Mouse (Mus musculus) left cerebral cortex, postnatal 36 days (tissue): Measurements from ENCODE around the gene Rfxap. TPM values are rescaled to one million over a fixed set of nuclear protein-coding genes. Genes with fewer than 3 reads are reported as not detected.
A peak's percentile ranks its signal among the peaks of the same experiment; 100 is the strongest.
"Not testable (repeated sequence)": the region's sequence is repeated elsewhere in the genome, so short reads cannot be mapped to it uniquely, and the experiment has no call there.

Source experiments
- DNase-seq, 2 experiments: peaks; one replicate each; pipeline ENCODE4 v3.0.0; 2021 to 2022; ENCODE audit warnings: low spot score in 2 of 2, mixed read lengths in 1 of 2
- intact Hi-C: fragments of 180-260 bp; cut with DNase I; formaldehyde crosslinking; loops from one replicate; pipeline ENCODE4 v1.15.1; 2025
- total RNA-seq, 2 experiments: library from RNA; stranded (reverse); gene quantifications; 2 replicates each; pipeline ENCODE4 v1.2.3; 2021

The Rfxap gene
- total RNA-seq, 2 experiments from 2014 or later = 47.1 to 50.2 TPM

DNA sequence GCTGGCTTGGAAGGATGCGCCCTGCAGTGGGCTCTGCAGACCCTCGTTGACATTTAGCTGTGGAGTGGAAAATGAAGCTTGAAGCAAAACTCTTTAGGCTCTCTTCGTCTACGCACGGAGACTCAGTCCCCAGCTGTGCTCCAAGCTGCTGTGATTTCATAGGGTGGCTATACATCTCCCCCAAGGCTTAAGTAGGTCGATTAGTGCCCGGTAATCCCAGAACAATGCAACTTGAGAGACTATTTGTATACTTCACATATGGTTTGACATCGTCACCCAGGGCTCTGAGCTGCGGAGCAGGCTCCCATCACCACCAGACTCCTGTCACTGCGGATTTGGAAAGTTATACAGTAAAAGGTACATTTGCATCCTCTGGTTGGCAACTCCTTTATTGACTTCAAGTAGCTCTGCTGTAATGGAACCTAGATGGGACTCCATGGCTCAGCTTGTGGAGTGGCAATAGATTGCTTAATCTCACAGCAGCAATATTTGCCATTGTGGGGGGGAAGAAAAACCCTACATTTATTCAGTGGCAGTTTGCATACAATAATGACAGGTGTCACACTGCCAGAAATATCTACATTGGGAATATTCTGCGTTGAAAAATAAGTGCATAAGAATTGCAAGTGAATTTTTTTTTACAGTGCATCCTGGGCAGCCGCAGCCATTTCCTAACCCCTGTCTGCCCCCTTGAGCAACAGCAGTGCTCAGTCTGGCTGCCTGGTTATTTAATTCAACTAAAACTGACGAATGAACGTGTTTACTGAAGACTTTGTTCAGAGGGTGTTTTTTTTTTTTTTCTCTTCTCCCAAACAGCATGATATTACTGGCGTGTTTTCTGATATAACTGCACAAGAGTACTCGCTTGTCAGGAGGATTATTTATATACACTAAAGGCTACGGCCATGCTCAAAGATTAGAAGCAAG is 38.0 kb downstream of the Rfxap start:
- intact Hi-C loops = no loop called here
- DNase-seq = no peak

DNA sequence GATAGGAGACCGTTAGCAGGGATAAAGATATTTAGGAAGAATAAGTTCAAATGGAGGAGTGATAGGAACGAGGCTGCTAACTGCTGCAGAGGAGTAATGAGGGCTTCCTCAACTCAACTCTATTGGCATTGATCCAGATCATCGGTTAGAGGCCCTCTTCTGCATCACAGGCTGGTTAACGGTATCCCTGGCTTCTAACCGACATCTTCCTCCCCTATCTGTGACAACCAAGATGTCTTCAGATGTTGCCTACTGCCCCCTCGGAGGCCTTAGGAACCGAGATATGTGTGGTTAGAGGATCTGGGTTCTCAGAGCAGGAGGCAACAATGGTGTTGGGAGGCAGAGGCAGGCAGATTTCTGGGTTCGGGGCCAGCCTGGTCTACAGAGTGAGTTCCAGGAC is 39.0 kb downstream of the Rfxap start:
- DNase-seq = no peak
- intact Hi-C loops = no loop called here

DNA sequence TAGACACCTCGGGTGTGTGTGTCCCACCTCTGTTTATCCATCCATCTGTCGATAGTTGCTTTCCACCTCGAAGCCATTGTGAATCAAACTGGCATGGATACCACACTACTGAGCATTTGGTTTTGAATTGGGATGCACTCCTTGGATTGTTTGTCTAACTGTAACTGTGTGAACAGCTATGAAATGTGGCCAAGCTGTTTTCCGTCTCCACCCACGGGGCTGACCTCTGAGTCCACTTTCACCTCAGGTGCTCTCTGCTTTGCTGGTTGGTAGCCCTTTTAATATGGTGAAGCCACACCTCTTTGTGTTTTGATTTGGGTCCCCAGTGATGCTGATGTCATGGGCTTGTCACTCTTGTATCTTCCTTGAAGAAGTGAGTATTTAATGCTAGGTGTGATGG is 40.8 kb downstream of the Rfxap start:
- DNase-seq = no peak
- intact Hi-C loops = no loop called here

DNA sequence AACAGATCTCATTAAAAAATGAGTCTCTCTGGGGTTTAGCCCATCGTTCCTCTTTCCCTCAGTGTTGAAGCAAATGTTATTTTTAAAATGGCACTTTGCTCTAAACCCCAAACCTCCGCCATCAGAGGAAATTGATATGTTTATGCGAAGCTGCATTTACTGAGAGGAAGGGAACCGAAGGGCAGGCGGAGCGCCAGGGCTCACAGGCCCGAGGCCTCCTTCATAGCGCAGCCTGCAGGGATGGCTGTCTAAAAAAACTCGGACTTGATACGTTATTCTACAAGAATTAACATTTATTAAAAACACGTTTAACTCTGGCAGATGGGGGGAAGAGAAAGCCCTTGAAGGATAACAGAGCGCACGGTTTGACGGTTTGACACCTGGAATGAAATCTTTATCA is 41.6 kb downstream of the Rfxap start:
- DNase-seq = no peak
- intact Hi-C loops = no loop called here

DNA sequence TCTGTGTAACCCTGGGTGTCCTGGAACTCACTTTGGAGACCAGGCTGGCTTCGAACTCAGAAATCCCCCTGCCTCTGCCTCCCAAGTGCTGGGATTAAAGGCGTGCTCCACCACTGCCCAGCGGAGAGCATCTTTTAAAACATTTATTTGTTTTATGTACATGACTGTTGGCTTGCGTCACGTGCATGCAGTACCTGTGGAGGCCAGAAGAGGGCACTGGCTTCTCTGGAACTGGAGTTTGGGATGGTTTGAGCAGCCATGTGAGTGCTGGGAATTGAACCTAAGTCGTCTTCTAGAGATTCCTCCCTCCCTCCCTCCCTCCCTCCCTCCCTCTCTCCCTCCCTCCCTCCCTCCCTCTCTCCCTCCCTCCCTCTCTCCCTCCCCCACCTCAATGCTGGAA is 42.1 kb downstream of the Rfxap start:
- DNase-seq, intact Hi-C loops: not testable (repeated sequence)

DNA sequence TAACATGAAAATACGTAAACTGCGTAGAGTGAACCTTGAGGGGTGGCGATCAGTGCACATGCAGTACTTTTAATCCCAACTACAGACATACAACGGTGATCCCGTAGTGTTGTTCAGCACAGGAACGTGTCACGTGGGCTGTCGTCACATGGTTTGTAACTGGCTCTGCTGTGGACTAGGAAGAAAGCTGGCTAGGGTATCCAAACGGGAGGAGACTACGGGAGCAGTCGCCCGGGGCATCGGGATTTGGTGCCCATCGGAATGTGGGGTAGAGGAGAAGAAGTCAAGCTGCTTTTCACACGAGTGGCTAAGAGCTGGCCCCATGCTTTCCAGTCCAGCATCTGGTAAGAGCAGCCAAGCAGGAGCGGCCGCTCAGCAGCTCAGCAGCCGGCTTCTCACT is 43.2 kb downstream of the Rfxap start:
- intact Hi-C loops = no loop called here
- DNase-seq = peak; percentile 18 to 22

DNA sequence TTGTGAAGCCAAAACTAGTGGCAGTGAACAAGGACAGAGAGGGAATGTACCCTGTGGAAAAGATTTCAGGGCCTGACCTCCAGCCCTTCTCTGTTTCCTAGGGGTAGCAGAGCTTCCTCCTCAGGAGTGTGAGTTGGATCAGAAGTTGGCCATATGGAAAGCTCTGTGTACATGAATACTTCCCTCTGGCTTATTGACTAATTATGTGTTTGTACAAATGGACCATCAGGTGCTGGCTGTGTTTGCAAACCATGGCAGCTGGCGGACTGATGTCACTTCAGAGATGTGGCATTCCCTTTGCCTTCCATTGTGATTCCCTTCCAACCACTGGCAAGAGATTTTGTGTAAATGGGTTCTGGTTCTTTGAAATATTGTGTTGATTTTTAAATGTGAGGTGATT is 46.3 kb downstream of the Rfxap start:
- intact Hi-C loops = no loop called here
- no peak for DNase-seq

DNA sequence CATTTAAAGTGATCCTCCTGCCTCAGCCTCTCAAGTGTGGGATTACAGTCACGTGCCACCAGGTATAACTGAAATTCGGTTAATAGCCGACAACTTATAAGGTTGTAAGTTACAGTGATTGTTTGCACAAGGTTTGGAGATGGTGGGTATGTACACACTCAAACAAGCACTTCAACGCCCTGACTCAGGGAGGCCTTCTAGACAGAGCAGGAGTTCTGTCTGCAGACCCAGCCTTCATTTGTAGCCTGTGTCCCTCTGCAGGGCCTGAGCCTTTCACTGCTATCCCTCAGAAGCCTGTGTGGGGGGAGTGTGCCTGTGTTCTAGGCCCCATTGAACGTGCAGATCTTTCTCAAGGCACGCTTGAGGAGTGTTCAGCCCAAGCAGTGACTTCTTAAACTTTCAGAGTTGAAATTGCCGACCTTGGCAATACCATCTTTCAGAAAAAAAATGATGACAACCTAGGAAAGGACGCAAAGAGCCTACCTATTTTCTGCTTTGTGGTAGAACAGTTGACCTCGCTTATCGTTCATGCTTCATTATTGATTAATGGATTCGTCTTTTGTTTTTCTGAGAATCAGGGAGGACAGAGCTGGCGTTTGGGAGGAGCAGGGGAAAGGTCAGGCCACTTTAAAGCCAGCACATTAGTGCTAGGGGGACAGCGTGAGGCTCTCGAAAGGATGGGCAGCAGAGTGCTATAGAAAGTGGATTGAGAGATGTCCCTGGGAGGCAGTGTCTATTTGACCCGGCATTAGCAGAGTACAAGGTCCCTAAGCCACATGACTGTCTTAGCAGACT is 47.1 kb downstream of the Rfxap start:
- no peak for DNase-seq
- intact Hi-C loops = no loop called here

DNA sequence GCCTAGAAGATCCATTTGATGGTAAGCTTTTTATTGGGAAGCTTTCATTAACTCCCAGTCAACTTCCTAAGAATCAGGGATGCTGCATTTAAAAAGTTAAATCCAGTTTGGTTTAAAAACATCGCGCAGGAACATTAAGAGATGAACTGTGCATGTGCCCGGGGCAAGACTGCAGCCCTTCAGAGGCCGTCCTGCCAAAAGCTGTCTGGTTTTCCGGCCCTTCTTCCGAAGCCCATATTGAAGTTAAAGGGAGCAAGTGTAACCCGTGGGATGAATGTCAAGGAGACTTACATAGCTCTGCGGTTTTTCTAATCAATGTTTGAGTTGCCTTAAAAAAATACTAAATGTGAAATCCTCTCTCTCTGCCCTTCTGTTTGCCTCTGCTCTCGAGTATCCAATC is 48.4 kb downstream of the Rfxap start:
- intact Hi-C loops = no loop called here

DNA sequence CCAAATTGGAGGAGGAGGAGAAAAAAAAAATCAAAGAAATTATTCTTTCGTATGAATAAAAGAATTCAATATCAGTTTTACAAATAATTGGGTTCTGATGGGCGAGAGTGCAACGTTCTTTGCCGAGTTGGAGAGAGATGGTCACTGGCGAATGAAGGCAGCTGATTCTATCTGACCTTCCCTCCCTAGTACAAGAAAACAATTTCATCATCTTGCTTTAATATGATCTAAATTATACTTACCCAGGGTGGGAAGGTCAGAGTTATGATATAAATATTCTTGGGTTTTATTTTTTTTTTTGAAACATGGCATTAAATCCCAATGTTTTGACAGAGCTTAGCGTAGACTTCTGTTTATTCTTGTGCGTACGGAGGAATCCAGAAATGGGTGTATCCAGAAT is 50.1 kb downstream of the Rfxap start:
- intact Hi-C loops = no loop called here
- no peak for DNase-seq

More for the DNA sequence above, 48.4 kb downstream of the Rfxap start:
- DNase-seq = no peak

DNA sequence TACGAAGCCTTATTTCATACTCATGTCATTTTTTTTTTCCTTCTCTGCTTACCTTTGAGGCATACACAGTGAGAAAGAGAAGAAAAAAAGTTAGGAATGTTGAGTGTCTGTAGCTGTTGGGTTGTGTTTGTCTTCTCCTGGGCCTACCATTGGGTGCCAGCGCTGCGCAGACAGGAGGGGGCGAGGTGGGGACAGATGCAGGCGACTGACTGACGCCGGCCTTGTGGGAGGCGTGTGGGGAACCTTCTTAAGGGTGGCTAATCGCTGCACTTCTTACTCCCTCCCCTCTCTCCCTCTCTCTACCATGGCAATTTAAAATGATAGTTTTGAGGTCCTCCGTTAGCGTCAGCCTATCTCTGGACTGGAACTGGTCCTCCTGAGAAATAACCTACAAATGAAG is 51.5 kb downstream of the Rfxap start:
- DNase-seq = peak; percentile 58 to 59
- intact Hi-C loops = no loop called here

DNA sequence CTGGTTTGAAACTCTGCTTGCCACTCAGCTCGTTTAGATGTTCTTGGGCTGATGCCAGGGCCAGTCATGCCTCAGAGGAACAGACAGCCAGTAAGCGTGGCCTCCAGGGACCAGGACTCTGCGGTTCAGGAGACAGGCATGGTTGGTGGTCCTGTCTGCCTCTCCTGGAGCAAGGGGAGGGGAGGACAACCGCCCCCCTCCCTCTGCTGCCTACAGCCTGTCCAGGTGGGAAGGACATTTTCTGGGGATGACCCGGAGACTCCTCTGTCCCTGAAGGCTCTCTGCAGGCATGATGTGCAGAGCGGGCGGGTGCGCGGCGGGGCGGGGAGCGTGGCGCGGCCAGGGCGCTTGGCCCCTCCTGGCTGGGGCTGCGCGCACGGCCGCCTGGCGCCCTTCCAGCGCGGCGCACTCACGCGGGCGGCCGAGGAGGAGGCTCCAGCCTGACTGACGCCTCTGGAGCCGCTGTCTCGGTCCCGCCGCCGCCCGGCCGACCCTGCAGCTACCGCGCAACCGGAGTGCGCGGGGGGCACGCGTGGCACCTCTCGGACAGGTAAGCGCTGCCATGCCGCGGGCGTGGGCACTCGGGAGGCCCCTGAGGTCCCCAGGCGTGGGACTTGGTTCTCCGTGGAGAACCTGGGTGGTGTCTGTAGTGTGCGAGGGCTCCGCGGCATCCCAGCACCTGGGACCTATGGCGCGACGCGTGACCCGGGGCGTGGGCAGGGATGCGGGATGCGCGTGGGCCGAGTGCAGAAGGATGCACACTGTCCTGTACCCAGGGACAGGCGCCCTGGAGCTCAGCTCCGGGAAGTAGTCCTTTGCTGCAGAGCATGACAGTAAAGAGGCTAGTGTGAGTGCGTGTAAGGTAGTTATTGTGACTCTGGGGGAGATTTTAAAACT is 52.2 kb downstream of the Rfxap start, which contains the start of gene Smad9:
Gene Smad9 (plus strand): TSS at position 438 of the 897 bp plus-strand sequence.
- intact Hi-C loops = no loop called here
- peak; percentile 60 to 72 for DNase-seq

DNA sequence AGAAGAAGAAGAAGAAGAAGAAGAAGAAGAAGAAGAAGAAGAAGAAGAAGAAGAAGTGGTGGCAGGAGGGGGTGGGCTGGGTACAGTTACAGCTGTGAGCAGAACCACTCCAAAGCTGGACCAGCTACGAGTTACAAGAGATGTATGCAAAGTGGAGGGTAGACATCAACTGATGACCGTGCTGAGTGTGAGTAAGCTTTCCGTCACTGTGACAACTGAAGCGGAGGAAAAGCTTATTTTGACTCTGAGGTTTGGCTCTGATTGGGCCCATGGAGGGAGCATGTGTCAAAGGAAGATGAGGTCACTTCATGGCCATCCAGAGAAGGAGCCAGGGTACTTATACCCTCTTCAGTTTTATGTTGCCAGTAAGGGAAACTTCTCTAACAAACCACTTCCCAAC is 54.2 kb downstream of the Rfxap start:
- no peak for DNase-seq
- intact Hi-C loops = no loop called here

Other genes starting within 250 kb of the Rfxap start
- gene Supt20, start 115.0 kb downstream of the Rfxap start, total RNA-seq = 10 to 100 TPM; 30.3 to 52.3 TPM
- gene Gm21958, start 93.4 kb downstream of the Rfxap start, total RNA-seq = not detected
- gene Exosc8, start 72.4 kb downstream of the Rfxap start, total RNA-seq = 10 to 100 TPM; 24.2 to 26.8 TPM
- gene Alg5, start 72.3 kb downstream of the Rfxap start, total RNA-seq = 10 to 100 TPM; 17.0 to 19.3 TPM
- 1 to 10 TPM; 7.3 to 8.1 TPM for gene Smad9, start 52.2 kb downstream of the Rfxap start, total RNA-seq
- 10 to 100 TPM; 29.6 to 32.5 TPM for gene Sertm1, start 108.1 kb upstream of the Rfxap start, total RNA-seq
- 1 to 10 TPM; 1.7 to 1.9 TPM for gene Ccna1, start 247.7 kb upstream of the Rfxap start, total RNA-seq